Mouse (Mus musculus): ENCODE measurements around the gene Pnliprp2. TPM values are rescaled to one million over a fixed set of nuclear protein-coding genes. Genes with fewer than 3 reads are reported as not detected.
A peak's percentile ranks its signal among the peaks of the same experiment; 100 is the strongest.

Gene Pnliprp2
- polyA plus RNA-seq, 1 experiment: 0.07 TPM

- DNase-seq (ENCODE audit: low read depth): peak; percentile 17
- TF ChIP-seq POLR2A (IDR thresholded peaks at IDR 0.05; ENCODE audit: borderline replicate concordance, extremely low read depth, insufficient read depth, insufficient read length, poor library complexity, severe bottlenecking) (no peak), CTCF (IDR thresholded peaks at IDR 0.05; ENCODE audit: borderline replicate concordance, extremely low read depth, insufficient read depth, insufficient read length) (no peak)
Observed at GRCm38 (mm10) chr19:58750822-58751221, 8.7 kb upstream of the Pnliprp2 start.

- TF ChIP-seq CTCF (IDR thresholded peaks at IDR 0.05; ENCODE audit: borderline replicate concordance, extremely low read depth, insufficient read depth, insufficient read length): no peak
- no peak for TF ChIP-seq POLR2A (IDR thresholded peaks at IDR 0.05; ENCODE audit: borderline replicate concordance, extremely low read depth, insufficient read depth, insufficient read length, poor library complexity, severe bottlenecking)
- DNase-seq (ENCODE audit: low read depth): no peak
Observed at GRCm38 (mm10) chr19:58751504-58751903, 8.0 kb upstream of the Pnliprp2 start.

- no peak for TF ChIP-seq POLR2A (IDR thresholded peaks at IDR 0.05; ENCODE audit: borderline replicate concordance, extremely low read depth, insufficient read depth, insufficient read length, poor library complexity, severe bottlenecking)
- DNase-seq (ENCODE audit: low read depth): no peak
Observed at GRCm38 (mm10) chr19:58758871-58759270, 648 bp upstream of the Pnliprp2 start.

GRCm38 (mm10) chr19:58762316-58762715 lies 2.8 kb downstream of the Pnliprp2 start:
- no peak for TF ChIP-seq CTCF (IDR thresholded peaks at IDR 0.05; ENCODE audit: borderline replicate concordance, extremely low read depth, insufficient read depth, insufficient read length)
- no peak for TF ChIP-seq POLR2A (IDR thresholded peaks at IDR 0.05; ENCODE audit: borderline replicate concordance, extremely low read depth, insufficient read depth, insufficient read length, poor library complexity, severe bottlenecking)
- DNase-seq (ENCODE audit: low read depth): peak; percentile 5

DNA sequence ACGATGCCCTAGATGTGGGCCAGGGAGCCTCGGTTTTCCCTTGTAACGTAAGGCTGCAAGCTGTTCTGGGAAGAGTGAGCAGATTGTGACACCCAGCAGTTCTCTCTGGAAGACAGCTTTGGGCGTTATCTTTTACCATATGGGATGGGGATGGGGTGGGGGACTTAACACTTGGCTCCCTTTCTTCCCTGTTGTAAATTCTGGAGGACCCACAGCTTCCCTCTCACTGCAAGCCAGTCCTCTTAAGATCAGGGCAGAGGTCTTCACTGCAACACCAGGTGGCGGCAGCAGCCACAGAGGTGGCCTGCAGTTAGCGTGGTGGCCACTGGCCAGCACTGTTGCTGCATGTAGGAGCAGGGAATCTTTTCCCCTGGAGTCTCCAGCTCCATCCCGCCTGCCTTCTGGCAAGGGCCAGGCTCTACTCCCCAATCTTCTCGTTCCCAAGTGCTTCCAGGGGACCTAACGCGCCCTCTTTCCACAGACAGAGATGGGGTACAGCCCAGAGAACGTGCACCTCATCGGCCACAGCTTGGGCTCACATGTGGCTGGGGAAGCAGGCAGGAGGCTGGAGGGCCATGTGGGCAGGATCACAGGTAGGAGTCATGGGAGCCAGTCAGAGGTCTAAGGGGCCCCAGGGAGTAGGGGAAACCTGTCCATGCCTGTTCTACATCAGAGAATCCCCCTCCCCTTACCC lies 3.5 kb downstream of the Pnliprp2 start:
- TF ChIP-seq POLR2A (IDR thresholded peaks at IDR 0.05; ENCODE audit: borderline replicate concordance, extremely low read depth, insufficient read depth, insufficient read length, poor library complexity, severe bottlenecking) (no peak), CTCF (IDR thresholded peaks at IDR 0.05; ENCODE audit: borderline replicate concordance, extremely low read depth, insufficient read depth, insufficient read length) (peak; percentile 93)
- peak; percentile 88 for DNase-seq (ENCODE audit: low read depth)

DNA sequence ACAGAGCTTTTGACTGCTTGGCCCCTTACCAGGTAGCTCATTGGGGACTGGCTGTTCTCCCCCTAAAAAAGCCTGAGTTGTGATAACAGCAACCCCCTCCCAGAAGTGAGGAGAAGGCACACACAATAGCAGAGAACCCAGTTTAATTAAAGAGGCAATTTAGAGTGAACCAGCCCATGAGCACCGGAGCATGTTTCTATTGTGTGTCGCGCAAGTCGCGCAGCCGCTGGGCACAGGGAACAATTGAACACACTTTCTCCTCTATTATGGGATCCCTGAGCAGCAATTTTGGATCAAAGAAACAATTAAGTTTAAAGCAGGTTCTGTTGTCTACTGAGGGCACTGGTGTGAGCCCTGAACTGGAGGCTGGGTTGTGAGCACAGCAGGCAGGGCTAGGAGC lies 7.8 kb downstream of the Pnliprp2 start:
- peak; percentile 71 for DNase-seq (ENCODE audit: low read depth)
- TF ChIP-seq POLR2A (IDR thresholded peaks at IDR 0.05; ENCODE audit: borderline replicate concordance, extremely low read depth, insufficient read depth, insufficient read length, poor library complexity, severe bottlenecking) (no peak), CTCF (IDR thresholded peaks at IDR 0.05; ENCODE audit: borderline replicate concordance, extremely low read depth, insufficient read depth, insufficient read length) (no peak)

DNA sequence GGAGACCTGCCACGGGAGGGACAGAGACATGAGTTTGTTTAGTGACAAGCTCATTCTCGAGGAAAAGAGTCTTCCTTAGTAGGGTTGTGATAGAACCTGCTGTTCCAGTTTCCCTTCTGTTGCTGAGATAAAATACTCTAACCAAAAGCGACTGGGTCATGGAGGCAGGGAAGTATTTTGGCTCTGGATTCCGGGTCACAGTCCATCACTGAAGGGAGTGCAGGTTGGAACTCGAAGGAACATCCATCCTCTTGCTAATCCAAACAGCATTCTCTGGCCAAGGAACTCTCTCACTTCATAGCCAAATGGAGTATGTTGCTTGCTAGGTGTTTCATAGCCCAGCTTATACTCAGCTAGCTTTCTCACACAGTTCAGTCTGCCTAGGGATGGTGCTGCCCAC lies 16.9 kb downstream of the Pnliprp2 start:
- DNase-seq (ENCODE audit: low read depth): no peak
- TF ChIP-seq CTCF (IDR thresholded peaks at IDR 0.05; ENCODE audit: borderline replicate concordance, extremely low read depth, insufficient read depth, insufficient read length): no peak
- no peak for TF ChIP-seq POLR2A (IDR thresholded peaks at IDR 0.05; ENCODE audit: borderline replicate concordance, extremely low read depth, insufficient read depth, insufficient read length, poor library complexity, severe bottlenecking)

DNA sequence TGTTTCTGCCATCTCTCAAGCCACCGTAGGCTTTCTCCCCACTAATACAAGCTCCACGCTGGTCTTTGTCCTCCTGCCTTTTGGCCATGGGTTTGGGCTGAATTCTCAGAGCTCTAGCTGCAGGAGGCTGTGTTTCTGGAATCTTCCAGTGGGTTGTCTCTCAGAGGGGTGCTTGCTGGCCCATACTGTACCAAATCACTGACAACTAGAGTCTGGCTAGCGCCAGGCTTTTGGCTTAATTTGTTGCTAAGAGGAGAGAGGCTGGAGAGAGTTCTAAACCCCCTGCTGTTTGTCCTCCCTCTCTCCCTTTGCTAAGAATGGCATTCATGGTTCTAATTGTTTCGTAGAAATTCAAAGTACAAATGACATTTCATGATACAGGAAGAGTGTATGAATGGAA lies 22.0 kb downstream of the Pnliprp2 start:
- TF ChIP-seq CTCF (IDR thresholded peaks at IDR 0.05; ENCODE audit: borderline replicate concordance, extremely low read depth, insufficient read depth, insufficient read length) (no peak), POLR2A (IDR thresholded peaks at IDR 0.05; ENCODE audit: borderline replicate concordance, extremely low read depth, insufficient read depth, insufficient read length, poor library complexity, severe bottlenecking) (no peak)
- DNase-seq (ENCODE audit: low read depth): peak; percentile 39

GRCm38 (mm10) chr19:58783938-58784337 lies 24.4 kb downstream of the Pnliprp2 start:
- peak; percentile 78 for DNase-seq (ENCODE audit: low read depth)
- TF ChIP-seq POLR2A (IDR thresholded peaks at IDR 0.05; ENCODE audit: borderline replicate concordance, extremely low read depth, insufficient read depth, insufficient read length, poor library complexity, severe bottlenecking) (no peak), CTCF (IDR thresholded peaks at IDR 0.05; ENCODE audit: borderline replicate concordance, extremely low read depth, insufficient read depth, insufficient read length) (no peak)

- DNase-seq (ENCODE audit: low read depth): peak; percentile 71
- no peak for TF ChIP-seq CTCF (IDR thresholded peaks at IDR 0.05; ENCODE audit: borderline replicate concordance, extremely low read depth, insufficient read depth, insufficient read length)
Observed at GRCm38 (mm10) chr19:58789194-58789593, 29.7 kb downstream of the Pnliprp2 start.

GRCm38 (mm10) chr19:58794284-58794683 lies 34.8 kb downstream of the Pnliprp2 start, which contains the start of gene 1700019N19Rik:
Gene 1700019N19Rik (minus strand): TSS chr19:58794461.
- DNase-seq (ENCODE audit: low read depth): no peak

DNA sequence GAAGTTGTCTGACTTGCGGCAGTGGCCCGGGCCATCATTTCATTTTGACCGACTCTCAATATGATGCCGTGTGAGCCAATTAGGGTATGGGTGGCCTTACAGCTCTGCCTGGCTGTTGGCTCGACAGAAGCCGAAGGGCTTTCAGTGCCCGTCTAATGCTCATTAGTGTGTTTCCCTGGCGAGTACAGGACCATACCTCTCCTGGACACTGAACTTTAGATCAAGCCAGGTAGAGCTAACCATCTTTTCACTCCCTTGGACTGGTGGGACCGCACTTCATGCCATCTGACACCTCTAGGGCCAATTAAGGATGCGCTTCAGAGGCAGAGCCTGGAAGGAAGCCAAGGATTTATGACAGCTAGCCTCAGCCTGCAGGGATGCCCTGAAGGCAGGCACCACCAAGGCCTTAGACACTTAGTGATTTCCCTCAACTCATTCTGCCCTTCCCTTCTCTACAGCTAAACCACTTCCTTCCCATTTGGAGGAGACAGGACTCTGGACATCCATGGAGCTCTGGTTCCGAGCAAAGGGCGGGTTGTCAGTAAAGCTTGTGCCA lies 35.7 kb downstream of the Pnliprp2 start:
- DNase-seq (ENCODE audit: low read depth): peak; percentile 69
- TF ChIP-seq CTCF (IDR thresholded peaks at IDR 0.05; ENCODE audit: borderline replicate concordance, extremely low read depth, insufficient read depth, insufficient read length) (no peak), POLR2A (IDR thresholded peaks at IDR 0.05; ENCODE audit: borderline replicate concordance, extremely low read depth, insufficient read depth, insufficient read length, poor library complexity, severe bottlenecking) (no peak)

More at GRCm38 (mm10) chr19:58794284-58794683, 34.8 kb downstream of the Pnliprp2 start, which contains the start of gene 1700019N19Rik:
- TF ChIP-seq CTCF (IDR thresholded peaks at IDR 0.05; ENCODE audit: borderline replicate concordance, extremely low read depth, insufficient read depth, insufficient read length) (no peak), POLR2A (IDR thresholded peaks at IDR 0.05; ENCODE audit: borderline replicate concordance, extremely low read depth, insufficient read depth, insufficient read length, poor library complexity, severe bottlenecking) (no peak)
